Mouse (Mus musculus) G1E (cell line): ENCODE measurements around the gene Morn1.

Experiments
- CTCF ChIP-seq: IDR thresholded peaks from 2 replicates; pipeline ENCODE4 v1.5.1; 2012; ENCODE audit warnings: low read depth, low read length, inconsistent platforms, mixed read lengths
- GATA1 ChIP-seq: IDR thresholded peaks from 2 replicates; pipeline ENCODE4 v1.6.1; 2012; ENCODE audit warnings: borderline replicate concordance, low read length, inconsistent platforms, mixed read lengths
- GATA2 ChIP-seq: IDR thresholded peaks from 2 replicates; pipeline ENCODE4 v1.6.1; 2012; ENCODE audit warnings: low read depth, low read length, inconsistent platforms, borderline replicate concordance
- POLR2AphosphoS5 ChIP-seq: IDR thresholded peaks from 2 replicates; pipeline ENCODE4 v1.6.1; 2012; ENCODE audit warnings: low read depth, low read length, inconsistent platforms; ENCODE audit not compliant: insufficient replicate concordance
- TAL1 ChIP-seq: conservative IDR thresholded peaks from 2 replicates; pipeline ENCODE4 v1.6.1; 2012; ENCODE audit warnings: low read depth, low read length, inconsistent platforms, mixed read lengths

- TF ChIP-seq CTCF = no peak
- no peak for TF ChIP-seq GATA1
- TF ChIP-seq TAL1 = no peak
- no peak for TF ChIP-seq GATA2
- no peak for TF ChIP-seq POLR2AphosphoS5
Measured at GRCm38 (mm10) chr4:155043289-155043625, 43.1 kb upstream of the Morn1 start.
